Mouse (Mus musculus): ENCODE measurements around the gene Pola1.

The Pola1 gene

DNA sequence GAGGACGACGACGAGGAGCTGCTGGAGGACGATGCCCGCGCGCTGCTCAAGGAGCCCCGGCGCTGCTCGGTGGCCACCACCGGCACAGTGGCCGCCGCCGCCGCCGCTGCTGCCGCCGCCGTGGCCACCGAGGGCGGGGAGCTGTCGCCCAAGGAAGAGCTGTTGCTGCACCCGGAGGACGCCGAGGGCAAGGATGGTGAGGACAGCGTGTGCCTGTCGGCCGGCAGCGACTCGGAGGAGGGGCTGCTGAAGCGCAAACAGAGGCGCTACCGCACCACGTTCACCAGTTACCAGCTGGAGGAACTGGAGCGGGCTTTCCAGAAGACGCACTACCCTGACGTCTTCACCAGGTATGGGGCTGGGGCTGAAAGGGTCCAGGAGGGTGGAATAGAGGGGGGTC lies 342.9 kb downstream of the Pola1 start:
- no peak for DNase-seq (ENCODE audit: inconsistent ontology term)

DNA sequence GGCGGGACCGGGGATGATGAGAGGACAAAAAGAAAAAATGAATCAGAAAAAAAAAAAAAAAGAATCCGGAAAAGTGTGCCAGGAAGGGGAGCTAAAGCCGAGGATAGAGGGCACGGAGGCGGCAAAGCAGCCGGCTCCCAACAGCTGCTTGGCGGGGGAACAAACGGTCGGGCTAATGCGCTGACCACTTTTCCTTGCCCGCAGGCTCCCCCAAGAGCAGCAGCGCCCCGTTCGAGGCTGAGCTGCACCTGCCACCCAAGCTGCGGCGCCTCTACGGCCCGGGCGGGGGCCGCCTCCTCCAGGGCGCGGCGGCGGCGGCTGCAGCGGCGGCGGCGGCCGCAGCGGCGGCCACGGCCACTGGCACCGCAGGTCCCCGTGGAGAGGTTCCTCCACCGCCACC lies 343.6 kb downstream of the Pola1 start:
- no peak for DNase-seq (ENCODE audit: inconsistent ontology term)

DNA sequence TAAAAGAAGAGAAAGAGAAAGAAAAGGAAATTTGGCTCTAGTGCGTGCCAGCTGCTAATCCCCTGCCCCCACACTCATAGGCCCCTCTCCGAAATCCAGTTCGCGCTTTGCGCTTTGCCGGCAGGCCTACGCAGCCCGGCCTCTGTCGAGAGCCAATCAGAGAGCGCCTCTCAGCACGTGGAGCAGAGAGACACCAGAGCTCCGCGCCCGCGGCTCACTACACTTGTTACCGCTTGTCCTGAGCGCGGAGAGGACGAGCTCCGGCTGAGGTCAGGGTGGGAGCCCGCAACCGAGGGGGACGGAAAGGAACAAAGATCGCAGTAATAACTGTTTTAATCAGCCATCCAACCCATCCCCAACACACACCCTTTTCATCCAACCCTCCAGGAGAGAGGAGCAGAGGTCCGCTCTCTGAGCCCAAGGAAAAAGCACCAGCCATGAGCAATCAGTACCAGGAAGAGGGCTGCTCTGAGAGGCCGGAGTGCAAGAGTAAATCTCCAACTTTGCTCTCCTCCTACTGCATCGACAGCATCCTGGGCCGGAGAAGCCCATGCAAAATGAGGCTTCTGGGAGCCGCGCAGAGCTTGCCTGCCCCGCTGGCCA lies 345.6 kb downstream of the Pola1 start, which contains the start of gene Arx:
TSS of gene Arx (plus strand) at position 155 of the 603 bp plus-strand sequence.
- DNase-seq (ENCODE audit: inconsistent ontology term), result no peak

DNA sequence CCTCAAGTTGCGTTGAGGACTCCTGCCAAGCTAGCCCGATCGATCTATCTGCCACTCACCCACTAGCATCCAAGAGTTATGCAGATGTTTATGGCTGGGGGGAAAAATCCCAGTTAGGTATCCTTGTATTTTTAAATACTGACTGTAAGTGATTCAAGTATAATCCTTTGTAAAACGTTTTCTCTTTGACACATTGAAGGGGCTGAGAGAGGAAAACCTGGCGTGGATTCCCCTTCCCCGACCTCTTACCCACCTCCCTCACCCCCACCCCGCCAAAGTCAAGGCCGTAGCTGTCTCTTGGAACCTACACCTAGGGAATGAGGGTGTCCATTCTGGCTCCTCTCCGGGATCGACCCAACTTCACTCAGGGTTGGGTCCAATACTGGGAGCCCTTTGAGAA lies 346.9 kb downstream of the Pola1 start:
- no peak for DNase-seq (ENCODE audit: inconsistent ontology term)

DNA sequence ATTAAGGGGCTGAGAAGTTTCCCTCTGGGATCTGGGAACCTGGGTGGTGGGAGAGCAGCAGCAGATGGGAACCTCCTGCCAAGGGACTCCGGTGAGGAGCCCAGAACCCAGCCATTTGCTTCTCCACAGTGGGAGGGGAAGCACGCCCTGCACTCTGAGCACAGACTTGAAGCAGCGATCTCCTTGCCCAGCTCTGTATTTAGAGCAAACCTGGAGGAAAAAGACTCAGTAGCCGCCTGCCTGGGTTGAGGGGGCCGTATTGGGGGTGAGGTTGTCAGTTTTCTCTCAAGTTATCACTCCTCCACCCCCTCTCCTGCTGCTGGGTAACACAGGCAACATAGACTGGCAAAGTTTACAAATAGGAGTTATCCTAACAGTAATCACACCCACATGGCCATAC lies 350.2 kb downstream of the Pola1 start:
- DNase-seq (ENCODE audit: inconsistent ontology term), result no peak

DNA sequence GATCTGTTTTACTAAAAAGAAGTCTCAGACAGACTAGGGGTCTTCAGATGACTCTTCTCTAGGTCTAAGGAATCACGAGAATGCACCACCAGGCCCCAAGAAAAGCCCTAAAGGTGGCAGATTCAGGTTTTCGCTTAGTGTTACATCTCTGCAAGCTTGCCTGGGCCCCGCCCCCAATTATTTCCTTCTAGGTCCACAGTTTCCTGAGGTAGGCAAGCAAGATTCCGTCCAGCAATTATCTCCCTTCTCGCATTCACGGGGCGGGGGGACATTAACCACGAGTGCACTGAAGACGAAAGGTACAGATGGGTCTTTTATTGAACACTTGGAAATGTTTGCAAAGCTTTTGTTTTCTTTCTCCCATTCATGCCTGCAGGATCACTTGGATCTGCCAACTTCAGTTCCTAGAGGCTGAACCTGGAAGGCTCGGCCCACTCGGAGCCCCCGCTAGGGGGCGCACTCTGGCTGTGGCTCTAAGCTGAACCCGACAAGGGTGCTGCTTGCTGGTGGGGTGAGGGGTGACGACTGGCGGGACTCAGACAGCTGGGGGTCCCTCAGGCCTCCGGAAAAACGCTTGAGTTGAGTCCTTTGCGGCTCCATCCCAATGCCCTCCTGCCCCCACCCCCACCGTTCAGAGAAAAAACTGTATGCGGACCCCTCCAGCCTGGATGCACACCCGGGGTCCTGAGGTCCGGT lies 350.8 kb downstream of the Pola1 start:
- no peak for DNase-seq (ENCODE audit: inconsistent ontology term)

DNA sequence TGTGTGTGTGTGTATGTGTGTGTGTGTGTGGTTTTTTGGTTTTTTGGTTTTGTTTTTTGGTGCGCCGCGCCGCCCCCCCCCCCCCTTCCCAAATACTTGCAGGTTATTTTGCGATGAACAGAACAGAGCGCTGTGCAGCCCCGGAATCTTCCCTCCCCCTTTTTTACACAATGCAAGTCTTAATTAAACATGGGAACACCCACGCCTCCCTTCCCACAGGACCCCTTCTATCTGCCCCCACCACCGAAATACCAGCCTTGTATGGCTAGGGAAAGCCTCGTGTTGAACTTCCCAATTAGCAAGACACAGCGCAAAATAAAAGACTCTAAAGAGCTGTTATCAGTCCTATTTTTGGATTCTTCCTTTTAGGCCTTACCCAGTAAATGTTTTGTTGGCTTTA lies 352.0 kb downstream of the Pola1 start:
- no peak for DNase-seq (ENCODE audit: inconsistent ontology term)

DNA sequence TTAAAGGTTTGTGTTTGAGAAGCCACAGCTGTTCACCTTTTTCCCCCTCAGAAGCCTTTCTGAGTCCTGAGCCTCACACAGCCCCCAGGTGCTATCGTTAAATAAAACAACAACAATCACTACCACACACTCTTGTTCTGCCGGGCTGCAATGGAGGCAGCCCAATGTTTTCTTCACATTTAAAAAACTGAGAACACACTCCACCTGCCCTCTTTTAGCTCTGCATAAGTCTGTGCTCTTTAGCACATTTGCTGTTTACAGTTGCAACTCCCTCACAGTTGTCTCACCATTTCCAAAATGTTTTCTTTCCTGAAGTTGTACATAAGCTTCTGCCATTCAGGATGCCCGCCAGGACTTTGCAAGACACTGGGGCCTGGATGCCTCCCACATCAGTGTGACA lies 356.3 kb downstream of the Pola1 start:
- no peak for DNase-seq (ENCODE audit: inconsistent ontology term)
